ENCODE assay signal across 8 mouse cellular contexts in genomic region chr4:99194826-99195225, GRCm38 (mm10). TPM values are rescaled to one million over a fixed set of nuclear protein-coding genes. Genes with fewer than 3 reads are reported as not detected.
DNase-seq lines count a peak whose midpoint lies in the region; ATAC-seq and TF ChIP-seq lines count a peak whose summit lies in the region.

No protein-coding gene starts in this region.

- ATAC-seq in limb, embryonic 15.5 days (ENCODE audit: insufficient number of reproducible peaks, low FRiP score, low TSS enrichment, low read depth) = no peak
- ATAC-seq in stomach, embryonic 16.5 days (ENCODE audit: insufficient read depth, low FRiP score) = no peak
- ATAC-seq in activated CD4-positive, CD25-positive, alpha-beta regulatory T cell, adult 4 months = no peak

- no peaks in the 10 kb centered on the region for H3K9me3 ChIP-seq in limb, embryonic 15.5 days
- H3K9me3 ChIP-seq in stomach, embryonic 16.5 days (replicated peaks; ENCODE audit: control insufficient read depth, low read length) = no peaks in the 10 kb centered on the region

- no peaks in the 10 kb centered on the region for H3K36me3 ChIP-seq in limb, embryonic 15.5 days
- H3K36me3 ChIP-seq in stomach, embryonic 16.5 days (ENCODE audit: control insufficient read depth, insufficient read depth, low read length) = no peaks in the 10 kb centered on the region

- no peaks in the 10 kb centered on the region for H3K27me3 ChIP-seq in cerebellum, adult 2 months (ENCODE audit: control insufficient read depth, insufficient read depth, low read length)
- H3K27me3 ChIP-seq in limb, embryonic 15.5 days = no peaks in the 10 kb centered on the region
- H3K27me3 ChIP-seq in stomach, embryonic 16.5 days (ENCODE audit: control insufficient read depth, insufficient read depth, low read length) = no peaks in the 10 kb centered on the region

- WGBS in cerebellum, adult 2 months = 51% methylated on average over 5 of the region's 5 CpGs
- WGBS in limb, embryonic 15.5 days = 28% methylated on average over 5 of the region's 5 CpGs
- 15% methylated on average over 5 of the region's 5 CpGs for WGBS in stomach, embryonic 16.5 days

- no peak for TF ChIP-seq POLR2A in cerebellum, adult 2 months (IDR thresholded peaks at IDR 0.05; ENCODE audit: borderline replicate concordance, insufficient read depth, low read length)

- peaks cover 3% of the 10 kb centered on the region; the same call in 1 of the 2 replicates for H3K4me1 ChIP-seq in cerebellum, adult 2 months (ENCODE audit: control insufficient read depth, insufficient read depth, low read length)
- no peaks in the 10 kb centered on the region for H3K4me1 ChIP-seq in limb, embryonic 15.5 days
- no peaks in the 10 kb centered on the region for H3K4me1 ChIP-seq in stomach, embryonic 16.5 days (ENCODE audit: control insufficient read depth, insufficient read depth, low read length)

- peak overlapping the region; percentile 63 for H3K4me2 ChIP-seq in limb, embryonic 15.5 days
- peak overlapping the region; percentile 74 for H3K4me2 ChIP-seq in stomach, embryonic 16.5 days (ENCODE audit: low read depth, low read length)

- 0 out of 2 replicates have a peak overlapping the region, but pooled peaks have one; percentile 83 for H3K9ac ChIP-seq in limb, embryonic 15.5 days
- peak overlapping the region; percentile 93 for H3K9ac ChIP-seq in stomach, embryonic 16.5 days (ENCODE audit: low read length)

- H3K4me3 ChIP-seq in cerebellum, adult 2 months (replicated peaks; ENCODE audit: insufficient read depth, low read depth, low read length) = peak overlapping the region; percentile 94
- H3K4me3 ChIP-seq in limb, embryonic 15.5 days = peak overlapping the region; percentile 66
- H3K4me3 ChIP-seq in stomach, embryonic 16.5 days (replicated peaks; ENCODE audit: low read length) = peak overlapping the region; percentile 70

- no peak for DNase-seq in cerebellum, adult 2 months
- DNase-seq in cerebellum, postnatal 25 days = no peak
- DNase-seq in retina, embryonic 14.5 days (ENCODE audit: low spot score) = peak; percentile 47
- DNase-seq in retina, postnatal 1 day = no peak
- DNase-seq in yolk sac, embryonic 10.5 days (ENCODE audit: low spot score) = no peak

- H3K27ac ChIP-seq in cerebellum, adult 2 months (ENCODE audit: insufficient read depth, low read length) = no peak overlapping the region
- H3K27ac ChIP-seq in limb, embryonic 15.5 days = no peak overlapping the region
- H3K27ac ChIP-seq in stomach, embryonic 16.5 days (ENCODE audit: low read length) = no peak overlapping the region

- TF ChIP-seq CTCF in cerebellum, adult 2 months (IDR thresholded peaks at IDR 0.05; ENCODE audit: borderline replicate concordance, insufficient read depth, low read depth, low read length) = no peak

RNA-seq across cellular contexts. Expression of gene Atg4c, which starts 1.1 kb away (rescaled TPM):
- 25.5 and 27.6 TPM in 2 replicates for polyA plus RNA-seq in cerebellum, adult 2 months (2012; rRNA removed)
- polyA plus RNA-seq in limb, embryonic 15.5 days (2015; fragmentation: Nextera tagmentation; extraction: Ambion mirVana) = 13.5 and 14.0 TPM in 2 replicates
- 11.8 and 13.9 TPM in 2 replicates for polyA plus RNA-seq in stomach, embryonic 16.5 days (2015; fragmentation: Nextera tagmentation; extraction: Ambion mirVana)
- polyA plus RNA-seq in activated CD4-positive, CD25-positive, alpha-beta regulatory T cell, adult 4 months (2017; shearing (Covaris generic)) = 1 to 10 TPM in 1 of 2 experiments, under 1 TPM in 1; 0.50 to 1.1 TPM
